Mouse (Mus musculus) megakaryocyte-erythroid progenitor cell, adult 5 weeks (primary cell): ENCODE measurements around the gene St8sia4. TPM values are rescaled to one million over a fixed set of nuclear protein-coding genes. Genes with fewer than 3 reads are reported as not detected.

ENCODE experiments used
- polyA plus RNA-seq: library from polyadenylated mRNA; stranded (reverse); fragments of >175 nt; gene quantifications from 2 replicates; pipeline ENCODE4 v1.2.3, GENCODE M21; 2012

Gene St8sia4
- 8.1 and 11.8 TPM in 2 replicates for polyA plus RNA-seq

DNA sequence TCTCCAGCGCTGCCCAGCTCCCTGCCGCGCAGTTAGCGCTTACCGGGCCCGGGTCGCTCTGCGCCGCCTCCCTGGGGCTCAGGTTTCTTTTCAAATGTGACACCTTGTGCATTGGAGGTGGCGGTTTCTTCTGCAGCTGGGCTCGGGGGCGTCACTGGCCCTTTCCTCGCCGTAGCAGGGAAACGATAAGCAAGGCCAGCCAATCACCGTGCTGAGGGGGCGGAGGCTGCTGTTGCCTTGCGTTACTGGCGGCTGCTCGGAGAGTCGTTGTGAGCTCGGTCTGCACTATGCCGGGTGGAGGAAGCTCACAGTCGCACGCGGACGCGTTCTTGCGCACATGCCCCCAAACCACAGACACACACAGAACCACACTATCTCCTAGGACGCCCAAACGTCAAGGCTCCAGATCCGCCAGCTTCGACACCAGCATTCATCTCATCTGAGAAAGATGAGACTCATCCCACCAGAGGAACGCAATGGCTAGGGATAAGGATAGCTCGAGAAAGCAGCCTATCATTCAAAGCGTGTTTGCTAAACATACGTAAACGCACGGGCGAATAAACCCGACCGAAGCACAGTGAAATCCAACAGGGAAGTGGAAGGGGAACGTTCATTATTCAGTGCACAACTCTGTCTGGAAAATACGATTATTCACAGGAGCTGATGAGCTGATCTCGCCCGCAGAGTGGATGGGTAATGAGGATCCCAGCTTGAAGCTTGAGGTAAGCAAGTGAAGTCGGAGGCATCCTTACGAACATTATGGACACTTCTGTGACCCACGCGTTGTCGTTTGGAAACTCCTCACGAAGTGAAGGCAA lies at the start of gene St8sia4:
Gene St8sia4, minus strand, starts transcription at position 137 of the 818 bp plus-strand sequence.

